Mouse (Mus musculus): Measurements from ENCODE around the gene Mvb12b. TPM values are rescaled to one million over a fixed set of nuclear protein-coding genes. Genes with fewer than 3 reads are reported as not detected.

The Mvb12b gene
- polyA plus RNA-seq, 1 experiment, result 8.9 TPM

GRCm38 (mm10) chr2:33700581-33701445 is 186.9 kb downstream of the Mvb12b start:
- H3K27me3 ChIP-seq (ENCODE audit: control insufficient read depth), result peaks cover 7% of the 10 kb centered on the region
- no peaks in the 10 kb centered on the region for H3K4me1 ChIP-seq (ENCODE audit: control insufficient read depth)

GRCm38 (mm10) chr2:33698898-33699297 is 188.8 kb downstream of the Mvb12b start:
- H3K36me3 ChIP-seq (ENCODE audit: control insufficient read depth), result no peaks in the 10 kb centered on the region
- H3K27me3 ChIP-seq (ENCODE audit: control insufficient read depth), result peaks cover 7% of the 10 kb centered on the region
- H3K4me3 ChIP-seq (replicated peaks), result no peak overlapping the region
- H3K9me3 ChIP-seq (ENCODE audit: control insufficient read depth, low read length), result peaks cover 4% of the 10 kb centered on the region
- TF ChIP-seq TAL1 (IDR thresholded peaks at IDR 0.05; ENCODE audit: low read length), result no peak
- no peaks in the 10 kb centered on the region for H3K4me1 ChIP-seq (ENCODE audit: control insufficient read depth)

More at GRCm38 (mm10) chr2:33700581-33701445, 186.9 kb downstream of the Mvb12b start:
- Histone ChIP-seq H3K36me3 (ENCODE audit: control insufficient read depth) (no peaks in the 10 kb centered on the region), H3K4me3 (replicated peaks) (no peak overlapping the region), H3K9me3 (ENCODE audit: control insufficient read depth, low read length) (peaks cover 4% of the 10 kb centered on the region)
- no peak for TF ChIP-seq TAL1 (IDR thresholded peaks at IDR 0.05; ENCODE audit: low read length)
- TF ChIP-seq GATA1 (IDR thresholded peaks at IDR 0.05; ENCODE audit: low read length), result no peak

- TF ChIP-seq TAL1 (IDR thresholded peaks at IDR 0.05; ENCODE audit: low read length) (no peak), GATA1 (IDR thresholded peaks at IDR 0.05; ENCODE audit: low read length) (no peak)
- no peak overlapping the region for H3K4me3 ChIP-seq (replicated peaks)
- H3K4me1 ChIP-seq (ENCODE audit: control insufficient read depth), result no peaks in the 10 kb centered on the region
- no peaks in the 10 kb centered on the region for H3K36me3 ChIP-seq (ENCODE audit: control insufficient read depth)
- H3K9me3 ChIP-seq (ENCODE audit: control insufficient read depth, low read length), result peaks cover 4% of the 10 kb centered on the region
- H3K27me3 ChIP-seq (ENCODE audit: control insufficient read depth), result peaks cover 7% of the 10 kb centered on the region
These were observed 191.3 kb downstream of the Mvb12b start for GRCm38 (mm10) chr2:33696428-33696827.

- H3K4me3 ChIP-seq (replicated peaks), result no peak overlapping the region
- TF ChIP-seq GATA1 (IDR thresholded peaks at IDR 0.05; ENCODE audit: low read length), result no peak
- no peak for TF ChIP-seq TAL1 (IDR thresholded peaks at IDR 0.05; ENCODE audit: low read length)
These were observed 193.8 kb downstream of the Mvb12b start for GRCm38 (mm10) chr2:33693931-33694330.

DNA sequence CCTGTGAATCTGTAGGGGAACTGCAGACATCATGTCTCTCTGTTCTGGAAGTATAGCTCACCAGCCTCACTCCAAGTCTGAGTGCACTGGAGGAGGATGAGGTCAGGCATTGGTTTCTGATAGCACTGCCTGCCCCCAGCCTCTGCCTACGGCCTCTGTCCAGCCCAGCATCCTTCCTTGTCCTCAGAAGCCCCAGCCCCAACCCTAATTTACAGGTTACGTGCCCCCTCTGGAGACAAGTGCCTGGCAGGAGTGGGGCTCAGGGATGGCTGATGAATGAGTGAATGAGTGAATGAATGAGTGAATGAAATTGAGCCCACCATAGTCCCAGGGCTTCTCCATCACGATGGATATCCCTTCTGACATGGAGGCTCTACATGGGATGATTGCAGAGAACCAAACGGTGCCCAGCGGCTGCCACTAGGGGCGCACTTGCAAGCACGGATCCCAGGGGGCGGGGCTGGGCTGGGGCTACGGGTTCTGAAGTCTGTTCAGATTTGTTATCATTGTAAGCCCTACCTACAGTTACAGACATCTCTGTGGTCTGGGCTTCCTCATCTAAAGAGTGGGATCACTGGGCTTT is 197.8 kb downstream of the Mvb12b start:
- Histone ChIP-seq H3K27me3 (ENCODE audit: control insufficient read depth) (peaks cover 11% of the 10 kb centered on the region), H3K36me3 (ENCODE audit: control insufficient read depth) (no peaks in the 10 kb centered on the region), H3K4me3 (replicated peaks) (no peak overlapping the region), H3K9me3 (ENCODE audit: control insufficient read depth, low read length) (peaks cover 3% of the 10 kb centered on the region; the same call in 1 of the 2 replicates), H3K4me1 (ENCODE audit: control insufficient read depth) (no peaks in the 10 kb centered on the region)
- TF ChIP-seq GATA1 (IDR thresholded peaks at IDR 0.05; ENCODE audit: low read length) (no peak), TAL1 (IDR thresholded peaks at IDR 0.05; ENCODE audit: low read length) (no peak)

More at GRCm38 (mm10) chr2:33693931-33694330, 193.8 kb downstream of the Mvb12b start:
- H3K9me3 ChIP-seq (ENCODE audit: control insufficient read depth, low read length), result peaks cover 4% of the 10 kb centered on the region
- H3K27me3 ChIP-seq (ENCODE audit: control insufficient read depth), result peaks cover 5% of the 10 kb centered on the region
- no peaks in the 10 kb centered on the region for H3K4me1 ChIP-seq (ENCODE audit: control insufficient read depth)
- no peaks in the 10 kb centered on the region for H3K36me3 ChIP-seq (ENCODE audit: control insufficient read depth)

DNA sequence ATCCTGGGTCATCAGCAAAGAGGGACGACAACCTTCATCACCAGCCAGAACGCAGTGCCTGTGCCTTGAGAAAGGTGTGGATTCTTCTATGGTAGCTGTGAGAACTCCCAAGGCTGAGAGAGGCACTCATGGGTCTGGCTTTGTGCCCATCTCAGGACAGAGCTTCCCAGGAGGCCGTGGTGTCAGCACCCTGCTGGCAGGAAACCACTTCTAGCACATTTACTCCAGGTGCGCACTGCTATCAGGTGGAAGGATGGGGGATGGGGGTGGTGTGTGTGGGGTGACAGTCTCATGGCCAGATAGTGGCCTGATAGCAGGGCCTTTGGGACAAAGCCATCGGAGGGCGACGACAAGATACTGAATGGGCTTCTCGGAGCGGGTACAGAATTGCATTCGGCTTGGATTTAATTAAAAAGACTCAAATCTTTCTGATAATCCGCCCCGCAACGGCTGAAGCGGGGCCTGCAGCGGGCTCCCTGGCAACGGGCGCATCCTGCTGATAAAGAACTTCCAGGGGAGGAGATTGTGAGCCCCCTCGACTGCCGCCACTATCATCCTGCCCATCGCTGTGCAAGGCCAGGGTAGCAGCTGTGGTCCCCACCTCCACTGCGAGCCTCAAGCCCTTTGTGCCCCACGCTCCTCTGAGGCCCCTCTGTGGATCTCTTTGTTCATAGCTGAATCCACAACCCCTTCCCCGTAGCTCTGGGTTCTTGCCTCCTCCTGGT is 198.4 kb downstream of the Mvb12b start:
- TF ChIP-seq GATA1 (IDR thresholded peaks at IDR 0.05; ENCODE audit: low read length) (no peak), TAL1 (IDR thresholded peaks at IDR 0.05; ENCODE audit: low read length) (no peak)
- Histone ChIP-seq H3K27me3 (ENCODE audit: control insufficient read depth) (peaks cover 11% of the 10 kb centered on the region), H3K9me3 (ENCODE audit: control insufficient read depth, low read length) (peaks cover 3% of the 10 kb centered on the region; the same call in 1 of the 2 replicates)

DNA sequence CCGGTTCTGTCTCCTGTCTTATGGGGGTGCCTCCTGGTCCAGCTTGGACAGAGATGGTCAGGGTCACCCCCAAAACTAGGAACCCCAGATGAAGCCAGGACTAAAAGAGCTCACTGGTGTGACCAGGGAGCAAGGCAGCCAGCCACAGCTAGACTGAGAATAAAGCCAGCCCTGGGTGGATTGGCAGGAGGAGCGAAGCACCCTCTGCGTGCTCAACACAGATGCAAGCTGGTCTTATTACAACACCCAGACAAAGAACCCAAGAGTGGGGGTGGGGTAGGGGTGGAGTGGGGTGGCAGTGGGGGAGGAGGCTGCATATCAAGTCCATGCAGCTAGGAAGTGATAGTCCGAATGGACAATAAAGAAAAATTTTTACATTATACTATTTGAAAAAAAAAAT is 204.2 kb downstream of the Mvb12b start:
- Histone ChIP-seq H3K4me1 (ENCODE audit: control insufficient read depth) (no peaks in the 10 kb centered on the region), H3K27me3 (ENCODE audit: control insufficient read depth) (peaks cover 4% of the 10 kb centered on the region), H3K9me3 (ENCODE audit: control insufficient read depth, low read length) (peaks cover 3% of the 10 kb centered on the region; the same call in 1 of the 2 replicates), H3K4me3 (replicated peaks) (no peak overlapping the region), H3K36me3 (ENCODE audit: control insufficient read depth) (no peaks in the 10 kb centered on the region)
- no peak for TF ChIP-seq GATA1 (IDR thresholded peaks at IDR 0.05; ENCODE audit: low read length)
- TF ChIP-seq TAL1 (IDR thresholded peaks at IDR 0.05; ENCODE audit: low read length), result no peak

More for the DNA sequence above, 198.4 kb downstream of the Mvb12b start:
- Histone ChIP-seq H3K4me3 (replicated peaks) (no peak overlapping the region), H3K36me3 (ENCODE audit: control insufficient read depth) (no peaks in the 10 kb centered on the region), H3K4me1 (ENCODE audit: control insufficient read depth) (no peaks in the 10 kb centered on the region)

DNA sequence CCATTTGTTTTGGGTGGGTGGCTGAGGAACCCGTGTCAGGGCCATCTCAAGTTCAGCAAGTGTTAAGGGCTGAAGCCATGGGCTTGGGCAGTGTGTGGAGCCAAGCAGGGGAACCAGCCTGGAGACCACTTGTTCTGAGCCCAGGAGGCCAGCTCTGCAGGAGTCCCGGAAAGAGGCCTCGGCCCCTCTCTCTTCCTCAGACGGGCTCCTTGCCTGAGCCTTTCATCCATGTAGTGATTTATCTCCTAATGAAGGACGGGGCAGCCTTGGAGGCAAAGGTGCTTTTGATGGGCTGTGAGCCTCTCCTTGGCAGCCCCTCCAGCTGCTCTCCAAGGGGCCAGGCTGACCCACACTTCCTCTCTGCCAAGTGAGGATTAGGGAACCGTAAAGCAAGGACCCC is 204.7 kb downstream of the Mvb12b start:
- TF ChIP-seq GATA1 (IDR thresholded peaks at IDR 0.05; ENCODE audit: low read length) (no peak), TAL1 (IDR thresholded peaks at IDR 0.05; ENCODE audit: low read length) (no peak)
- H3K4me1 ChIP-seq (ENCODE audit: control insufficient read depth), result no peaks in the 10 kb centered on the region
- H3K9me3 ChIP-seq (ENCODE audit: control insufficient read depth, low read length), result peaks cover 3% of the 10 kb centered on the region; the same call in 1 of the 2 replicates
- H3K27me3 ChIP-seq (ENCODE audit: control insufficient read depth), result no peaks in the 10 kb centered on the region
- H3K4me3 ChIP-seq (replicated peaks), result no peak overlapping the region
- H3K36me3 ChIP-seq (ENCODE audit: control insufficient read depth), result no peaks in the 10 kb centered on the region

GRCm38 (mm10) chr2:33682219-33682618 is 205.5 kb downstream of the Mvb12b start:
- H3K9me3 ChIP-seq (ENCODE audit: control insufficient read depth, low read length), result peaks cover under 1% of the 10 kb centered on the region; the same call in 1 of the 2 replicates
- no peaks in the 10 kb centered on the region for H3K27me3 ChIP-seq (ENCODE audit: control insufficient read depth)
- no peaks in the 10 kb centered on the region for H3K36me3 ChIP-seq (ENCODE audit: control insufficient read depth)
- no peaks in the 10 kb centered on the region for H3K4me1 ChIP-seq (ENCODE audit: control insufficient read depth)
- TF ChIP-seq TAL1 (IDR thresholded peaks at IDR 0.05; ENCODE audit: low read length), result no peak
- TF ChIP-seq GATA1 (IDR thresholded peaks at IDR 0.05; ENCODE audit: low read length), result no peak
- no peak overlapping the region for H3K4me3 ChIP-seq (replicated peaks)

Other genes starting within 250 kb of the Mvb12b start
- gene Lmx1b, start 247.4 kb downstream of the Mvb12b start, polyA plus RNA-seq (2012), result not detected in 2 replicates